Mouse (Mus musculus) T-cell, adult 2 months (primary cell): ENCODE data around the gene 2310034G01Rik.

Experiments
- DNase-seq: peaks from one replicate; pipeline ENCODE4 v3.0.0; 2022; ENCODE audit warnings: low spot score

The 2310034G01Rik gene

GRCm38 (mm10) chr19:46350168-46350932, at the start of gene 2310034G01Rik:
Gene 2310034G01Rik, minus strand, starts transcription at chr19:46350302.
- no peak for DNase-seq

GRCm38 (mm10) chr19:46399886-46400285, 49.8 kb upstream of the 2310034G01Rik start:
- DNase-seq, result no peak

GRCm38 (mm10) chr19:46399372-46399771, 49.3 kb upstream of the 2310034G01Rik start:
- DNase-seq, result no peak

GRCm38 (mm10) chr19:46398401-46398800, 48.3 kb upstream of the 2310034G01Rik start:
- no peak for DNase-seq

- peak; percentile 14 for DNase-seq
Observed at GRCm38 (mm10) chr19:46397436-46398001, 47.4 kb upstream of the 2310034G01Rik start.

GRCm38 (mm10) chr19:46396686-46397435, 46.8 kb upstream of the 2310034G01Rik start, which contains the start of gene Sufu:
Gene Sufu, plus strand, starts transcription at chr19:46396896.
- DNase-seq, result peak; percentile 98

- DNase-seq, result no peak
Observed at GRCm38 (mm10) chr19:46396109-46396508, 46.0 kb upstream of the 2310034G01Rik start.

- peak; percentile 96 for DNase-seq
Observed at GRCm38 (mm10) chr19:46395109-46396009, 45.3 kb upstream of the 2310034G01Rik start, which contains the start of gene Actr1a. Gene Actr1a, minus strand, starts transcription at chr19:46395748.

- no peak for DNase-seq
Observed at GRCm38 (mm10) chr19:46394712-46395108, 44.6 kb upstream of the 2310034G01Rik start.

GRCm38 (mm10) chr19:46392018-46392417, 41.9 kb upstream of the 2310034G01Rik start:
- DNase-seq, result peak; percentile 34

GRCm38 (mm10) chr19:46389872-46390271, 39.8 kb upstream of the 2310034G01Rik start:
- no peak for DNase-seq

GRCm38 (mm10) chr19:46382275-46382674, 32.2 kb upstream of the 2310034G01Rik start:
- no peak for DNase-seq

- no peak for DNase-seq
Observed at GRCm38 (mm10) chr19:46375891-46376290, 25.8 kb upstream of the 2310034G01Rik start.

GRCm38 (mm10) chr19:46375489-46375888, 25.4 kb upstream of the 2310034G01Rik start:
- DNase-seq, result no peak

- no peak for DNase-seq
Observed at GRCm38 (mm10) chr19:46374477-46375088, 24.5 kb upstream of the 2310034G01Rik start.

GRCm38 (mm10) chr19:46369204-46369603, 19.1 kb upstream of the 2310034G01Rik start:
- DNase-seq, result no peak

GRCm38 (mm10) chr19:46367798-46368590, 17.9 kb upstream of the 2310034G01Rik start:
- DNase-seq, result no peak

GRCm38 (mm10) chr19:46363294-46364009, 13.3 kb upstream of the 2310034G01Rik start:
- DNase-seq, result no peak

GRCm38 (mm10) chr19:46362104-46362503, 12.0 kb upstream of the 2310034G01Rik start:
- DNase-seq, result no peak

- DNase-seq, result no peak
Observed at GRCm38 (mm10) chr19:46358381-46358780, 8.3 kb upstream of the 2310034G01Rik start.
